Mouse (Mus musculus): Measurements from ENCODE around the gene Gm5767. TPM values are rescaled to one million over a fixed set of nuclear protein-coding genes. Genes with fewer than 3 reads are reported as not detected.

Gene Gm5767
- total RNA-seq, 2 experiments from 2014 or later = not detected

GRCm38 (mm10) chr16:8668386-8668785 is 12.2 kb upstream of the Gm5767 start:
- intact Hi-C loops (cut with DNase I) = no loop called here

GRCm38 (mm10) chr16:8669432-8669831 is 11.1 kb upstream of the Gm5767 start:
- no peak for DNase-seq
- intact Hi-C loops (cut with DNase I) = no loop called here

More at GRCm38 (mm10) chr16:8668386-8668785, 12.2 kb upstream of the Gm5767 start:
- DNase-seq = no peak

GRCm38 (mm10) chr16:8670041-8671035 is 10.2 kb upstream of the Gm5767 start:
- intact Hi-C loops (cut with DNase I) = no loop called here
- no peak for DNase-seq

GRCm38 (mm10) chr16:8671551-8672349 is 8.8 kb upstream of the Gm5767 start, which contains the start of gene Carhsp1:
TSS of gene Carhsp1 (minus strand) at chr16:8672155.
- peak; percentile 93 for DNase-seq
- intact Hi-C loops (cut with DNase I) = loop anchor here (2.0 kb wide), 2 partner anchors 29 to 177 kb away; no protein-coding TSS in a partner anchor

GRCm38 (mm10) chr16:8672350-8672687 is 8.3 kb upstream of the Gm5767 start:
- intact Hi-C loops (cut with DNase I) = loop anchor here (2.0 kb wide), 2 partner anchors 30 to 178 kb away; no protein-coding TSS in a partner anchor
- DNase-seq = no peak

- no peak for DNase-seq
- intact Hi-C loops (cut with DNase I) = loop anchor here (2.0 kb wide), 2 partner anchors 30 to 178 kb away; no protein-coding TSS in a partner anchor
Observed at GRCm38 (mm10) chr16:8672811-8673210, 7.8 kb upstream of the Gm5767 start.

GRCm38 (mm10) chr16:8673343-8673742 is 7.2 kb upstream of the Gm5767 start:
- intact Hi-C loops (cut with DNase I) = loop anchor here (2.0 kb wide), 2 partner anchors 31 to 179 kb away; no protein-coding TSS in a partner anchor
- no peak for DNase-seq

- DNase-seq = no peak
- intact Hi-C loops (cut with DNase I) = no loop called here
Observed at GRCm38 (mm10) chr16:8674165-8674564, 6.4 kb upstream of the Gm5767 start.

- intact Hi-C loops (cut with DNase I) = no loop called here
- DNase-seq = no peak
Observed at GRCm38 (mm10) chr16:8675559-8675958, 5.0 kb upstream of the Gm5767 start.

GRCm38 (mm10) chr16:8676228-8676627 is 4.3 kb upstream of the Gm5767 start:
- intact Hi-C loops (cut with DNase I) = loop anchor here (1.0 to 2.0 kb wide), 2 partner anchors 181 to 271 kb away; no protein-coding TSS in a partner anchor
- no peak for DNase-seq

GRCm38 (mm10) chr16:8676800-8677199 is 3.8 kb upstream of the Gm5767 start:
- DNase-seq = no peak
- intact Hi-C loops (cut with DNase I) = loop anchor here (1.0 to 2.0 kb wide), 2 partner anchors 181 to 272 kb away; no protein-coding TSS in a partner anchor

- intact Hi-C loops (cut with DNase I) = no loop called here
- DNase-seq = no peak
Observed at GRCm38 (mm10) chr16:8678035-8678434, 2.5 kb upstream of the Gm5767 start.

GRCm38 (mm10) chr16:8678676-8679075 is 1.9 kb upstream of the Gm5767 start:
- intact Hi-C loops (cut with DNase I) = no loop called here
- DNase-seq = no peak

GRCm38 (mm10) chr16:8679780-8680179 is 790 bp upstream of the Gm5767 start:
- no peak for DNase-seq

GRCm38 (mm10) chr16:8685087-8685486 is 4.5 kb downstream of the Gm5767 start:
- intact Hi-C loops (cut with DNase I) = no loop called here
- DNase-seq = no peak

More at GRCm38 (mm10) chr16:8679780-8680179, 790 bp upstream of the Gm5767 start:
- intact Hi-C loops (cut with DNase I) = no loop called here

- intact Hi-C loops (cut with DNase I) = loop anchor here (1.0 to 2.0 kb wide), 2 partner anchors 83 to 181 kb away; no protein-coding TSS in a partner anchor
- peak in 1 of 2 experiments; percentile 53 for DNase-seq
Observed at GRCm38 (mm10) chr16:8686121-8686870, 5.7 kb downstream of the Gm5767 start.

- DNase-seq = no peak
- intact Hi-C loops (cut with DNase I) = loop anchor here (1.0 to 2.0 kb wide), 2 partner anchors 82 to 180 kb away; no protein-coding TSS in a partner anchor
Observed at GRCm38 (mm10) chr16:8686871-8687535, 6.4 kb downstream of the Gm5767 start.

- DNase-seq = no peak
- intact Hi-C loops (cut with DNase I) = loop anchor here (2.0 kb wide), 1 partner anchor 81 kb away; no protein-coding TSS in a partner anchor
Observed at GRCm38 (mm10) chr16:8687559-8688112, 7.1 kb downstream of the Gm5767 start.

All from gastrocnemius, postnatal 36 days (tissue).